Mouse (Mus musculus): Measurements from ENCODE around the gene Crxos. TPM values are rescaled to one million over a fixed set of nuclear protein-coding genes. Genes with fewer than 3 reads are reported as not detected.

The Crxos gene
- polyA plus RNA-seq (2014; fragmentation: Nextera tagmentation; extraction: Ambion mirVana), result not detected in 2 replicates

GRCm38 (mm10) chr7:15882317-15882716 is at the start of gene Crxos:
Crxos (plus strand) TSS chr7:15882617.
- DNase-seq (ENCODE audit: low spot score), result no peak
- no peak within 1 kb of the TSS for H3K4me2 ChIP-seq (ENCODE audit: low read depth, low read length)
- ATAC-seq (replicated peaks; ENCODE audit: insufficient number of reproducible peaks, low FRiP score, low TSS enrichment, low read depth), result no peak
- H3K36me3 ChIP-seq (replicated peaks; ENCODE audit: control insufficient read depth, insufficient read depth, low read depth, low read length), result no peaks in the 10 kb centered on the region
- H3K4me3 ChIP-seq (ENCODE audit: low read depth, low read length), result no peak within 1 kb of the TSS
- no peaks in the 10 kb centered on the region for H3K4me1 ChIP-seq (ENCODE audit: control insufficient read depth, insufficient read depth, low read length)
- no peak within 1 kb of the TSS for H3K9ac ChIP-seq (replicated peaks; ENCODE audit: low read length)
- H3K27ac ChIP-seq (replicated peaks; ENCODE audit: low read depth, low read length), result no peak within 1 kb of the TSS
- H3K9me3 ChIP-seq (replicated peaks; ENCODE audit: control insufficient read depth, low read length), result no peaks in the 10 kb centered on the region
- WGBS, result 92% methylated on average over 2 of the region's 2 CpGs
- no peaks in the 10 kb centered on the region for H3K27me3 ChIP-seq (ENCODE audit: control insufficient read depth, insufficient read depth, low read length)

GRCm38 (mm10) chr7:15839578-15839977 is 42.8 kb upstream of the Crxos start, which contains the start of gene Obox6:
Obox6 (minus strand) TSS chr7:15839678.
- ATAC-seq (replicated peaks; ENCODE audit: insufficient number of reproducible peaks, low FRiP score, low TSS enrichment, low read depth) (no peak), DNase-seq (ENCODE audit: low spot score) (no peak)
- 82% methylated on average over 3 of the region's 3 CpGs for WGBS
- no peak within 1 kb of the TSS for H3K4me2 ChIP-seq (ENCODE audit: low read depth, low read length)
- H3K4me1 ChIP-seq (ENCODE audit: control insufficient read depth, insufficient read depth, low read length), result no peaks in the 10 kb centered on the region
- H3K36me3 ChIP-seq (replicated peaks; ENCODE audit: control insufficient read depth, insufficient read depth, low read depth, low read length), result no peaks in the 10 kb centered on the region
- H3K9ac ChIP-seq (replicated peaks; ENCODE audit: low read length), result no peak within 1 kb of the TSS
- no peak within 1 kb of the TSS for H3K4me3 ChIP-seq (ENCODE audit: low read depth, low read length)
- peaks cover 3% of the 10 kb centered on the region; the same call in 1 of the 2 replicates for H3K9me3 ChIP-seq (replicated peaks; ENCODE audit: control insufficient read depth, low read length)
- H3K27me3 ChIP-seq (ENCODE audit: control insufficient read depth, insufficient read depth, low read length), result no peaks in the 10 kb centered on the region
- no peak within 1 kb of the TSS for H3K27ac ChIP-seq (replicated peaks; ENCODE audit: low read depth, low read length)

GRCm38 (mm10) chr7:15859657-15860056 is 22.8 kb upstream of the Crxos start:
- ATAC-seq (replicated peaks; ENCODE audit: insufficient number of reproducible peaks, low FRiP score, low TSS enrichment, low read depth) (no peak), DNase-seq (ENCODE audit: low spot score) (no peak)
- H3K4me3 ChIP-seq (ENCODE audit: low read depth, low read length), result no peak overlapping the region
- no peaks in the 10 kb centered on the region for H3K36me3 ChIP-seq (replicated peaks; ENCODE audit: control insufficient read depth, insufficient read depth, low read depth, low read length)
- no peaks in the 10 kb centered on the region for H3K27me3 ChIP-seq (ENCODE audit: control insufficient read depth, insufficient read depth, low read length)
- 30% methylated on average over 2 of the region's 2 CpGs for WGBS
- H3K27ac ChIP-seq (replicated peaks; ENCODE audit: low read depth, low read length), result no peak overlapping the region
- H3K9ac ChIP-seq (replicated peaks; ENCODE audit: low read length), result no peak overlapping the region
- H3K4me1 ChIP-seq (ENCODE audit: control insufficient read depth, insufficient read depth, low read length), result no peaks in the 10 kb centered on the region
- no peak overlapping the region for H3K4me2 ChIP-seq (ENCODE audit: low read depth, low read length)
- H3K9me3 ChIP-seq (replicated peaks; ENCODE audit: control insufficient read depth, low read length), result no peaks in the 10 kb centered on the region

- Histone ChIP-seq H3K27ac (replicated peaks; ENCODE audit: low read depth, low read length) (no peak overlapping the region), H3K27me3 (ENCODE audit: control insufficient read depth, insufficient read depth, low read length) (no peaks in the 10 kb centered on the region), H3K36me3 (replicated peaks; ENCODE audit: control insufficient read depth, insufficient read depth, low read depth, low read length) (no peaks in the 10 kb centered on the region), H3K4me1 (ENCODE audit: control insufficient read depth, insufficient read depth, low read length) (no peaks in the 10 kb centered on the region), H3K4me2 (ENCODE audit: low read depth, low read length) (no peak overlapping the region), H3K9ac (replicated peaks; ENCODE audit: low read length) (no peak overlapping the region), H3K9me3 (replicated peaks; ENCODE audit: control insufficient read depth, low read length) (no peaks in the 10 kb centered on the region; the same call in 1 of the 2 replicates), H3K4me3 (ENCODE audit: low read depth, low read length) (no peak overlapping the region)
- WGBS, result 50% methylated on average over 4 of the region's 4 CpGs
- ATAC-seq (replicated peaks; ENCODE audit: insufficient number of reproducible peaks, low FRiP score, low TSS enrichment, low read depth) (no peak), DNase-seq (ENCODE audit: low spot score) (no peak)
Observed at GRCm38 (mm10) chr7:15864104-15864503, 18.3 kb upstream of the Crxos start.

- Histone ChIP-seq H3K9me3 (replicated peaks; ENCODE audit: control insufficient read depth, low read length) (no peaks in the 10 kb centered on the region), H3K4me3 (ENCODE audit: low read depth, low read length) (no peak within 1 kb of the TSS), H3K4me2 (ENCODE audit: low read depth, low read length) (no peak within 1 kb of the TSS), H3K27ac (replicated peaks; ENCODE audit: low read depth, low read length) (no peak within 1 kb of the TSS), H3K36me3 (replicated peaks; ENCODE audit: control insufficient read depth, insufficient read depth, low read depth, low read length) (no peaks in the 10 kb centered on the region), H3K4me1 (ENCODE audit: control insufficient read depth, insufficient read depth, low read length) (no peaks in the 10 kb centered on the region), H3K9ac (replicated peaks; ENCODE audit: low read length) (no peak within 1 kb of the TSS), H3K27me3 (ENCODE audit: control insufficient read depth, insufficient read depth, low read length) (no peaks in the 10 kb centered on the region)
- DNase-seq (ENCODE audit: low spot score) (no peak), ATAC-seq (replicated peaks; ENCODE audit: insufficient number of reproducible peaks, low FRiP score, low TSS enrichment, low read depth) (no peak)
- 43% methylated on average over 4 of the region's 4 CpGs for WGBS
Observed at GRCm38 (mm10) chr7:15879756-15880155, 2.7 kb upstream of the Crxos start, which contains the start of gene Crx. Crx (minus strand) TSS chr7:15879968.

GRCm38 (mm10) chr7:15881388-15881787 is 1.0 kb upstream of the Crxos start:
- Histone ChIP-seq H3K9me3 (replicated peaks; ENCODE audit: control insufficient read depth, low read length) (no peaks in the 10 kb centered on the region), H3K4me2 (ENCODE audit: low read depth, low read length) (no peak overlapping the region), H3K36me3 (replicated peaks; ENCODE audit: control insufficient read depth, insufficient read depth, low read depth, low read length) (no peaks in the 10 kb centered on the region), H3K4me3 (ENCODE audit: low read depth, low read length) (no peak overlapping the region), H3K27ac (replicated peaks; ENCODE audit: low read depth, low read length) (no peak overlapping the region), H3K9ac (replicated peaks; ENCODE audit: low read length) (no peak overlapping the region), H3K4me1 (ENCODE audit: control insufficient read depth, insufficient read depth, low read length) (no peaks in the 10 kb centered on the region), H3K27me3 (ENCODE audit: control insufficient read depth, insufficient read depth, low read length) (no peaks in the 10 kb centered on the region)
- ATAC-seq (replicated peaks; ENCODE audit: insufficient number of reproducible peaks, low FRiP score, low TSS enrichment, low read depth), result no peak; the same call in 1 of the 2 replicates
- WGBS, result 4% methylated on average over 7 of the region's 7 CpGs
- DNase-seq (ENCODE audit: low spot score), result peak; percentile 1

- H3K9ac ChIP-seq (replicated peaks; ENCODE audit: low read length), result no peak overlapping the region
- WGBS, result 58% methylated on average over 3 of the region's 3 CpGs
- DNase-seq (ENCODE audit: low spot score), result no peak
- H3K36me3 ChIP-seq (replicated peaks; ENCODE audit: control insufficient read depth, insufficient read depth, low read depth, low read length), result no peaks in the 10 kb centered on the region
- no peaks in the 10 kb centered on the region for H3K4me1 ChIP-seq (ENCODE audit: control insufficient read depth, insufficient read depth, low read length)
- no peak overlapping the region for H3K4me3 ChIP-seq (ENCODE audit: low read depth, low read length)
- H3K4me2 ChIP-seq (ENCODE audit: low read depth, low read length), result no peak overlapping the region
- H3K9me3 ChIP-seq (replicated peaks; ENCODE audit: control insufficient read depth, low read length), result no peaks in the 10 kb centered on the region
- ATAC-seq (replicated peaks; ENCODE audit: insufficient number of reproducible peaks, low FRiP score, low TSS enrichment, low read depth), result 0 out of 2 replicates have a peak, but pooled peaks have one; percentile 41
- no peaks in the 10 kb centered on the region for H3K27me3 ChIP-seq (ENCODE audit: control insufficient read depth, insufficient read depth, low read length)
- H3K27ac ChIP-seq (replicated peaks; ENCODE audit: low read depth, low read length), result no peak overlapping the region
Observed at GRCm38 (mm10) chr7:15881831-15882230, 586 bp upstream of the Crxos start.

GRCm38 (mm10) chr7:15884127-15884526 is 1.7 kb downstream of the Crxos start:
- Histone ChIP-seq H3K9me3 (replicated peaks; ENCODE audit: control insufficient read depth, low read length) (no peaks in the 10 kb centered on the region), H3K27ac (replicated peaks; ENCODE audit: low read depth, low read length) (no peak overlapping the region), H3K4me1 (ENCODE audit: control insufficient read depth, insufficient read depth, low read length) (no peaks in the 10 kb centered on the region), H3K4me2 (ENCODE audit: low read depth, low read length) (no peak overlapping the region), H3K27me3 (ENCODE audit: control insufficient read depth, insufficient read depth, low read length) (no peaks in the 10 kb centered on the region), H3K9ac (replicated peaks; ENCODE audit: low read length) (no peak overlapping the region), H3K4me3 (ENCODE audit: low read depth, low read length) (no peak overlapping the region), H3K36me3 (replicated peaks; ENCODE audit: control insufficient read depth, insufficient read depth, low read depth, low read length) (no peaks in the 10 kb centered on the region)
- no peak for DNase-seq (ENCODE audit: low spot score)
- ATAC-seq (replicated peaks; ENCODE audit: insufficient number of reproducible peaks, low FRiP score, low TSS enrichment, low read depth), result no peak
- 84% methylated on average over 2 of the region's 2 CpGs for WGBS
